Mouse (Mus musculus): ENCODE measurements around the gene Mpl. TPM values are rescaled to one million over a fixed set of nuclear protein-coding genes. Genes with fewer than 3 reads are reported as not detected.

Gene Mpl
- polyA plus RNA-seq, 1 experiment from 2014 or later = 0.48 TPM

DNA sequence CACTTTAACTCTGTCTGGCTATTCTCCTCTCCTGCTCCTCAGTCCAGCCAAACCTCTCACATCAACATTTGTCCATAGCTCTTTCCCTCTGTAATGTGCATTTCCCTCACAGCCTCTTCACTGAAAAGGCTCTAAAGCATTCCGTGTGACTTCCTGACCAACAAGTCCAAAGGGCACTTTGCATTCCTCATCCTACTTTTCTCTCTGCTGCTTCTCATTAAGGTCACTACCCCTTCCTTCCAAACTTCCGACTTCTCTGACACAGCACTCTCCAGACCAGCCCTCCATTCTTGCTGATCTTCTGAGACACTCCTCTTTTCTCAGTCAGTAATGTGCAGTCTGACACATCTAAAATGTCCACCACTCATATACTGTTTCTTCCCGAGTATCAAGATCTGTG, 60.9 kb downstream of the Mpl start:
- no peaks in the 10 kb centered on the region for H3K9me3 ChIP-seq (replicated peaks; ENCODE audit: control insufficient read depth, low read length)
- H3K4me3 ChIP-seq (replicated peaks; ENCODE audit: low read length) = no peak overlapping the region
- H3K9ac ChIP-seq (ENCODE audit: low read length) = no peak overlapping the region
- peaks cover 14% of the 10 kb centered on the region for H3K36me3 ChIP-seq (ENCODE audit: control insufficient read depth, insufficient read depth, low read length)
- 67% methylated on average over 3 of the region's 3 CpGs for WGBS
- no peaks in the 10 kb centered on the region for H3K27me3 ChIP-seq (ENCODE audit: control insufficient read depth, insufficient read depth, low read length)
- H3K27ac ChIP-seq (ENCODE audit: low read length) = no peak overlapping the region
- ATAC-seq (ENCODE audit: insufficient read depth, low FRiP score) = no peak
- H3K4me1 ChIP-seq (ENCODE audit: control insufficient read depth, insufficient read depth, low read length) = no peaks in the 10 kb centered on the region
- no peak overlapping the region for H3K4me2 ChIP-seq (ENCODE audit: low read depth, low read length)

DNA sequence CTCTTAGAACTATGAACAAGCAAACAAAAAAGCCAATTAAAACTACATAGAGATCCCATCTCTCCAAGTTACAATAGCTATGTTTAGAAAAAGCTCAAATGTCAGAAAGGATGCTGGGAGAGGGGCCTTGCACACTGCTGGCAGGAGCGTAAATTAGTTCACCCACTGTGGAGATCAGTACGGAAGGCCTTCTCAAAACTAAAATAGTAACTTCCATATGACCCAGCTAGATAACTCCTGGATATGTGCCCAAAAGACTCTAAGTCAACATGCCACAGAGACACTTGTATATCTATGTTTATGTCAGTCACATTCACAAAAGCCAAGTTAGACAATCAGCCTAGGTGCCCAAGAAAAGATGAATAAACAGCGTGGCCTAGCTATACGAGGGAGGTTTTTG, 62.0 kb downstream of the Mpl start:
- H3K9ac ChIP-seq (ENCODE audit: low read length) = no peak overlapping the region
- no peaks in the 10 kb centered on the region for H3K9me3 ChIP-seq (replicated peaks; ENCODE audit: control insufficient read depth, low read length)
- H3K4me1 ChIP-seq (ENCODE audit: control insufficient read depth, insufficient read depth, low read length) = no peaks in the 10 kb centered on the region
- peaks cover 24% of the 10 kb centered on the region for H3K36me3 ChIP-seq (ENCODE audit: control insufficient read depth, insufficient read depth, low read length)
- H3K27ac ChIP-seq (ENCODE audit: low read length) = no peak overlapping the region
- WGBS = 84% methylated on average over 4 of the region's 4 CpGs
- no peak overlapping the region for H3K4me3 ChIP-seq (replicated peaks; ENCODE audit: low read length)
- ATAC-seq (ENCODE audit: insufficient read depth, low FRiP score) = no peak
- H3K4me2 ChIP-seq (ENCODE audit: low read depth, low read length) = no peak overlapping the region
- H3K27me3 ChIP-seq (ENCODE audit: control insufficient read depth, insufficient read depth, low read length) = no peaks in the 10 kb centered on the region

DNA sequence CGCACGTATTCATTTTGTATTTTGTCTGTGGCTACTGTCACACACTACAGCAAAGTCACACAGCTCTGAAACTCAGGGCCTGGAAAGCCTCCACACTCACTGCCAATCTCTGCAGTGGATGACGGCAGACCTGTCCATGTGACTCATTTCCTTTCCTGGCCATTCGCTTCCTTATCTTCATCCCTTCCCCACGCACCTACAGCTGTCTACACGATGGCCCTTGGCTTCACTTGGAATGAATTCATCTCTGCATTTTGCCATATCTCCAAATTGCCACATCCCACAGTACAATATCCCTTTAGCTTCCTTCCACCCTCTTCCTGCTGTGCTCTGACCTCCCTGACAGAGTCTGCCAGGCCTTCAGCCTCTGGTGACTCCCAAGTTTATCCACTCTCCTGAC, 62.8 kb downstream of the Mpl start:
- WGBS = 90% methylated on average over 6 of the region's 6 CpGs
- ATAC-seq (ENCODE audit: insufficient read depth, low FRiP score) = no peak
- peaks cover 29% of the 10 kb centered on the region for H3K36me3 ChIP-seq (ENCODE audit: control insufficient read depth, insufficient read depth, low read length)

More for the DNA sequence above, 62.8 kb downstream of the Mpl start:
- Histone ChIP-seq H3K9me3 (replicated peaks; ENCODE audit: control insufficient read depth, low read length) (no peaks in the 10 kb centered on the region), H3K27me3 (ENCODE audit: control insufficient read depth, insufficient read depth, low read length) (no peaks in the 10 kb centered on the region), H3K9ac (ENCODE audit: low read length) (no peak overlapping the region), H3K4me2 (ENCODE audit: low read depth, low read length) (no peak overlapping the region), H3K4me1 (ENCODE audit: control insufficient read depth, insufficient read depth, low read length) (no peaks in the 10 kb centered on the region), H3K27ac (ENCODE audit: low read length) (no peak overlapping the region), H3K4me3 (replicated peaks; ENCODE audit: low read length) (no peak overlapping the region)

Other genes with a start within 250 kb of the Mpl start
- 86.0 and 93.0 TPM in 2 replicates for gene Ptprf, start 166.1 kb downstream of the Mpl start, polyA plus RNA-seq (2015; fragmentation: Nextera tagmentation; extraction: Ambion mirVana)
- gene Szt2, start 48.2 kb downstream of the Mpl start, polyA plus RNA-seq (2015; fragmentation: Nextera tagmentation; extraction: Ambion mirVana) = 6.7 and 6.8 TPM in 2 replicates
- gene Med8, start 48.2 kb downstream of the Mpl start, polyA plus RNA-seq (2015; fragmentation: Nextera tagmentation; extraction: Ambion mirVana) = 91.0 and 92.0 TPM in 2 replicates
- 171 and 204 TPM in 2 replicates for gene Elovl1, start 29.4 kb downstream of the Mpl start, polyA plus RNA-seq (2015; fragmentation: Nextera tagmentation; extraction: Ambion mirVana)
- gene Cdc20, start 20.2 kb downstream of the Mpl start, polyA plus RNA-seq (2015; fragmentation: Nextera tagmentation; extraction: Ambion mirVana) = 192 TPM in 2 replicates
- 25.4 and 27.6 TPM in 2 replicates for gene Tie1, start 32.5 kb upstream of the Mpl start, polyA plus RNA-seq (2015; fragmentation: Nextera tagmentation; extraction: Ambion mirVana)
- gene 2610528J11Rik, start 69.5 kb upstream of the Mpl start, polyA plus RNA-seq (2015; fragmentation: Nextera tagmentation; extraction: Ambion mirVana) = 31.8 and 36.6 TPM in 2 replicates
- gene Tmem125, start 86.5 kb upstream of the Mpl start, polyA plus RNA-seq (2015; fragmentation: Nextera tagmentation; extraction: Ambion mirVana) = 16.7 and 24.0 TPM in 2 replicates
- 0.25 TPM in 2 replicates for gene Cfap57, start 163.3 kb upstream of the Mpl start, polyA plus RNA-seq (2015; fragmentation: Nextera tagmentation; extraction: Ambion mirVana)
- 117 and 120 TPM in 2 replicates for gene Ebna1bp2, start 163.3 kb upstream of the Mpl start, polyA plus RNA-seq (2015; fragmentation: Nextera tagmentation; extraction: Ambion mirVana)
- not detected in 2 replicates for gene Olfr62, start 201.4 kb upstream of the Mpl start, polyA plus RNA-seq (2015; fragmentation: Nextera tagmentation; extraction: Ambion mirVana)
- gene Olfr1342, start 235.2 kb upstream of the Mpl start, polyA plus RNA-seq (2015; fragmentation: Nextera tagmentation; extraction: Ambion mirVana) = not detected in 2 replicates
- gene Olfr1341, start 246.0 kb upstream of the Mpl start, polyA plus RNA-seq (2015; fragmentation: Nextera tagmentation; extraction: Ambion mirVana) = not detected in 2 replicates